8 mouse cellular contexts compared by ENCODE assay signal in genomic region chr10:69253075-69253685, GRCm38 (mm10). TPM values are rescaled to one million over a fixed set of nuclear protein-coding genes. Genes with fewer than 3 reads are reported as not detected.
A peak's percentile ranks its signal among the peaks of the same experiment; 100 is the strongest.
DNase-seq lines count a peak whose midpoint lies in the region; ATAC-seq and TF ChIP-seq lines count a peak whose summit lies in the region.

No protein-coding gene starts in this region.

- no peak overlapping the region for H3K4me2 ChIP-seq in embryonic facial prominence, embryonic 15.5 days (replicated peaks)

- H3K9me3 ChIP-seq in embryonic facial prominence, embryonic 15.5 days (replicated peaks): no peaks in the 10 kb centered on the region

- no peaks in the 10 kb centered on the region for H3K27me3 ChIP-seq in embryonic facial prominence, embryonic 15.5 days

- H3K9ac ChIP-seq in embryonic facial prominence, embryonic 15.5 days: no peak overlapping the region

- H3K4me1 ChIP-seq in embryonic facial prominence, embryonic 15.5 days: peaks cover 25% of the 10 kb centered on the region

- H3K27ac ChIP-seq in layer of hippocampus, adult 2 months: peak overlapping the region; percentile 71; the same call in 1 of the 2 replicates
- H3K27ac ChIP-seq in embryonic facial prominence, embryonic 15.5 days (replicated peaks): peak overlapping the region; percentile 78

- no peak overlapping the region for H3K4me3 ChIP-seq in layer of hippocampus, adult 2 months
- no peak overlapping the region for H3K4me3 ChIP-seq in embryonic facial prominence, embryonic 15.5 days (replicated peaks)

- H3K36me3 ChIP-seq in embryonic facial prominence, embryonic 15.5 days: peaks cover 5% of the 10 kb centered on the region; the same call in 1 of the 2 replicates

- 27% methylated on average over 5 of the region's 5 CpGs for WGBS in embryonic facial prominence, embryonic 15.5 days

- peak; percentile 75 for ATAC-seq in embryonic facial prominence, embryonic 15.5 days (ENCODE audit: insufficient number of reproducible peaks, low FRiP score, low TSS enrichment, low read depth)
- ATAC-seq in inflammation-experienced regulatory T-cells, adult 6 months: no peak

- DNase-seq in layer of hippocampus, adult 2 months (ENCODE audit: low spot score in 2 of 2): no peak
- DNase-seq in layer of hippocampus, adult 11-12 months (ENCODE audit: low spot score): no peak
- peak; percentile 71 for DNase-seq in kidney, adult 18-20 months
- peak; percentile 38 for DNase-seq in lung, postnatal 36 days
- no peak for DNase-seq in thymus, adult 18-20 months
- no peak for DNase-seq in cerebellum, postnatal 36 days

- no peak for TF ChIP-seq CTCF in layer of hippocampus, adult 2 months (conservative IDR thresholded peaks at IDR 0.05)

RNA-seq across cellular contexts. Expression of gene A930033H14Rik, which starts 40.3 kb away (rescaled TPM):
- 1 to 10 TPM; 2.6 to 2.8 TPM for total RNA-seq in layer of hippocampus, adult 2 months (2021)
- 3.0 and 3.2 TPM in 2 replicates for polyA plus RNA-seq in embryonic facial prominence, embryonic 15.5 days (2015; fragmentation: Nextera tagmentation; extraction: Ambion mirVana)
- polyA plus RNA-seq in inflammation-experienced regulatory T-cells, adult 6 months (2017; shearing (Covaris generic)): not detected

Comparison
In these comparisons a context has a peak if more than half of its experiments do, and no peak if none do; other contexts are left out.
1. DNase-seq: peak in kidney, adult 18-20 months (single experiment) and lung, postnatal 36 days (single experiment); none in layer of hippocampus, adult 2 months (0 of 2), layer of hippocampus, adult 11-12 months (single experiment), thymus, adult 18-20 months (0 of 2) and cerebellum, postnatal 36 days (0 of 2).